Mouse (Mus musculus) gastrocnemius, postnatal 36 days (tissue): ENCODE data around the gene Ubr4. TPM values are rescaled to one million over a fixed set of nuclear protein-coding genes. Genes with fewer than 3 reads are reported as not detected.
A peak's percentile ranks its signal among the peaks of the same experiment; 100 is the strongest.

ENCODE experiments used
- DNase-seq, 2 experiments: peaks; one replicate each; pipeline ENCODE4 v3.0.0; 2022
- intact Hi-C: fragments of 180-260 bp; cut with DNase I; formaldehyde crosslinking; loops from one replicate; pipeline ENCODE4 v1.15.1; 2025
- total RNA-seq, 2 experiments: library from RNA; stranded (reverse); gene quantifications; 2 replicates each; pipeline ENCODE4 v1.2.3; 2021

Ubr4 gene
- total RNA-seq, 2 experiments from 2014 or later: 91.3 to 94.0 TPM

DNA sequence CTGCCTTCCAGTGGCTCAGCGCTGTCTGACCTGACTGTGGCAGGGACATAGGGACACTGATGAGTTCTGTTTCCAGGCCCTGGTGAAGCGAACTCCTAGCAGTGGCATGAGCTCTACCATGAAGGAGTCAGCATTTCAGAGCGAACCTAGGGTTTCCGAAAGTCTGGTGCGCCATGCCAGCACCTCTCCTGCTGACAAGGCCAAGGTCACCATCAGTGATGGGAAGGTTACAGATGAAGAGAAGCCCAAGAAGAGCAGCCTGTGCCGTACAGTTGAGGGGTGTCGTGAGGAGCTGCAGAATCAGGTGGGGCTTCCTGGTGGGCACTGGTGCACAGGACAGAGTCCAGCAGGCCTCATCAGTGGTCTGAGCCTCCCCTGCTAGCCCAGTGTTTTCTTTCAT, 69.2 kb downstream of the Ubr4 start:
- no peak for DNase-seq
- intact Hi-C loops: no loop called here

DNA sequence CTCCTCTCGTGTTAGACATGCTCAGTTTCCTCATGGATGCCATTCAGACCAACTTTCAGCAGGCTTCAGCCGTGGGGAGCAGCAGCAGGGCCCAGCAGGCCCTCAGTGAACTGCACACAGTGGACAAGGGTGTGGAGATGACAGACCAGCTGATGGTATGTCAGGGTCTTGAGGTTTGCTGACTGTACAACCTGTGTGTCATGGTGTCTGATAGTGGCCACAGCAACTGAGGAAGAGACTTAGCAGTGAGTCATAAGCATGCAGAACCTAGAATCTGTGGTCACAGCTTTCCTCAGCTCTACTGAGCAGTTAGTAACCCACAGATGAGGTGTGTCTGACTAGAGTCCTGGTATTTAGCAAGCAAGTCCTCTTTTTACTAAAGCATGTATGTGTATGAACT, 70.0 kb downstream of the Ubr4 start:
- no peak for DNase-seq
- intact Hi-C loops: no loop called here

DNA sequence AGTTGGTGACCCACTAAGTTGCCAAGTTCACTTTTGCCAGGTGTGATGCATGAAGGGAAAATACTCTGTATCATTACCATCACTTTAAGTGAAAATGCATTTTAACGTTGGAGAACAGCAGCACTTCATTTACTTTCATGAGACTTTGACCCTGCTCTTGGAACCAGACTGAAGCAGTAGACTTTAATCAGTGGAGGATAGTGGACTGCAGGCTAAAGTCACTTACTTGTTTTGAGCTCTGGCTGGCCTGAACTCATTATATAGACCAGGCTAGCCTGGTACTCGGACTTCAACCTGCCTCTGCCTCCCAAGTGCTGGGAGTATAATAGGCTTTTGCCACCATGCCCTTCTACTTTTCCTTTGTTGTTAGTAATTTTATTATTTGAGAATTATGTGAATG, 70.9 kb downstream of the Ubr4 start:
- intact Hi-C loops: no loop called here
- no peak for DNase-seq

DNA sequence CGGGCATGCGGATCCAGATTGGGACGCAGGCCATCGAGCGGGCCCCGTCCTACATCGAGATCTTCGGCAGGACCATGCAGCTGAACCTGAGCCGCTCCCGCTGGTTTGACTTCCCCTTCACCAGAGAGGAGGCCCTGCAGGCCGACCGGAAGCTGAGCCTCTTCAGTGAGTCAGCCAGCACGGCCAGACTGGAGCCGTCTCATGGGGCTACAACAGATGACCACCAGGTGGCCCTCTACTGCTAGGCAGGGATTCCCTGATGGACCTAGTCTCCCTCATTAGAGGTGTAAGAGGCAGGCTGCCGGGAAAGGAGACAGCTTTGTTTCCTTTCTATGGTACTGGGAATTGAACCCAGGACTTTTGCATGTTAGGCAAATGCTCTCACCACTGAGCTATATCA, 77.8 kb downstream of the Ubr4 start:
- intact Hi-C loops: no loop called here

DNA sequence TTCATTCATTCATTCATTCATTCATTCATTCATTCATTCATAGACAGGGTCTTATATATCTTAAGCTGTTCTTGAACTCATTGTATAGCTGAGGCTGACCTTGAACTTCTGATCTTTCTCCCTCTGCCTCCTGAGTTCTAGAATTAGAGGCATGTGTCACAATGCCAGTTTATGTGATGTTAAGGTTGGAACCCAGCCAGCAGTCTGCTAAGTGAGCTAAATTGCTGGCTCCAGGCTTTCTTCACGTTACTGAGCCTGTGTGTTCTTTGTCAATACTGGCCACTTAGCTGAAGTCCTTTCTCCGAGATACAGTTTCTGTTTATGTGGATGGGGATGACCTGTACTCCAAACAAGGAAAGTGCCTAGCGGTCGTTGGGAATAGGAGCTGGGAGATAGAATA, 78.5 kb downstream of the Ubr4 start:
- DNase-seq: no peak
- intact Hi-C loops: no loop called here

More for the DNA sequence above, 77.8 kb downstream of the Ubr4 start:
- peak; percentile 34 to 46 for DNase-seq

DNA sequence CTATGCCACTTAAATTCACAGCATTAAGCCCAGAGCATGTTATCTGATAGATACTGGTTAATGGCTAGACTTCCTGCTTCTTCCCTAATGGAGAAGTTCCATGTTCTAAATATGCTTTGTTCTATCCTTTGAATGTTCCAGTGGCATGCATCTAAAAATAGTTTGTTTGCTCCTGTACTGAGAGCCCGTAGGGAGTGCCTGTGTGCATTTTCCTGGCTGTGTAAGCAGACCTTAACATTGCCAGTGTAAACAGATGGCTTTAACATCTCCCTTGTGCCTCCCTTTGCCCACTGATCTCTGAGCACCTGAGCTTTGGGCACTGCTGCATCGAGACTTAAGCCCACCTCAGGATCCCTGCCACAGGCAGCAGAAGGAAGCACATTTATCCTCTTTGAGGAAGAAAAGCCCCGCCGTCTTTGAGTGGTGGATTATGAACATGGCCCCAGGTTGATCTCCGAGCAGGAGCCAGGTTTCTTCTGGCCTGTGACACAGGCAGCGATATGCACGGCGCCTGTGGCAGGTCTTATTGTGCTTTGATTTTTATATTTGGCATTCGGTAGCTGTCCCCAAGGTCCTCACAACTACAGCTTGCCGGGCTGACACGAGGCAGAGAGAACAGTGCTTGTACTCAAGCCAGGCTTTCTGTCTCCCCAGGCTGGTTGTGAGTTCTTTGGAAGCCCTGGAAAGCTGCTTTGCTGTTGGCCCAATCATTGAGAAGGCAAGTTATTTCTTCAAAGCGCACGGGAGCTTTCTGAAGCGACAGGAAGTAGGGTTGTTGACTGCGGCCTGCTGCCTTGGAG, 80.8 kb downstream of the Ubr4 start:
- intact Hi-C loops: no loop called here
- DNase-seq: no peak

DNA sequence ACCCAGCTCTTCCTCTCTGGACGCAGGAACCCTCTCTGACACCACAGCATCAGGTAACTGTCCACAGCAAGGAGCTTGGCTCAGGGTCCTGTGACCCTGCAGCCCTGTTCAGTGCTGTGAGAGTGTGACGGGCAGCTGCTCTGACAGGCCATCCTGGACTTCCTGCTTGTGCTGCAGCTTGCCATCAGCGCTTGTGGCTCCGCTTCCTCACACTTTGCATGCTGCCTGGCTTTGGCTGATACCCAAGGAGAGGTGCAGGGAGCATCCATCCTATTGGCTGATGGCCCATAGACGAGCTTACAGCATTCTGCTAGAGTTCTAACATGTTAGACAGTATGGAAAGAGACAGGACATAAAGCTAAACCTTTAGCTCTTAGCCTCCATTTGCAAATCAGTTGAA, 88.8 kb downstream of the Ubr4 start:
- no peak for DNase-seq
- intact Hi-C loops: no loop called here

DNA sequence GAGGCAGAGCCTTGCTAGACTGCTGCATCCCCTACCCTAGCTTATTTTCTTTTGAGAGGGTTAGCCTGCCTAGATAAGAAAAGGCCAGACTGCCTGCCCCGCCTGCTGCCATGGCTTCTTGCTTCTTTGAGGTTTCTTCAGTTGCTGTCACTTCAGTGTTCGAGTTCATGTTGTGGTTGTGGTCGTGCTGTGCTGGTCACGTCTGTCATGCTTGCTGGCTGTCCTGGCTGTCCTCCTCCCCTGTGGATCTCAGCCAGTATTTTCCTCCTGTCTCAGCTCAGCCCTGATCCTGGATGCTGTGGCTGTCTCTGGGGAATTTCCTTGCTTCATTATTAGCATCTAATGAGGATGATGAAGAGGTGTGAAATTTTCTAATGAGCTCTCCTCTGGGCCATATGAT, 89.4 kb downstream of the Ubr4 start:
- intact Hi-C loops: no loop called here
- no peak for DNase-seq

DNA sequence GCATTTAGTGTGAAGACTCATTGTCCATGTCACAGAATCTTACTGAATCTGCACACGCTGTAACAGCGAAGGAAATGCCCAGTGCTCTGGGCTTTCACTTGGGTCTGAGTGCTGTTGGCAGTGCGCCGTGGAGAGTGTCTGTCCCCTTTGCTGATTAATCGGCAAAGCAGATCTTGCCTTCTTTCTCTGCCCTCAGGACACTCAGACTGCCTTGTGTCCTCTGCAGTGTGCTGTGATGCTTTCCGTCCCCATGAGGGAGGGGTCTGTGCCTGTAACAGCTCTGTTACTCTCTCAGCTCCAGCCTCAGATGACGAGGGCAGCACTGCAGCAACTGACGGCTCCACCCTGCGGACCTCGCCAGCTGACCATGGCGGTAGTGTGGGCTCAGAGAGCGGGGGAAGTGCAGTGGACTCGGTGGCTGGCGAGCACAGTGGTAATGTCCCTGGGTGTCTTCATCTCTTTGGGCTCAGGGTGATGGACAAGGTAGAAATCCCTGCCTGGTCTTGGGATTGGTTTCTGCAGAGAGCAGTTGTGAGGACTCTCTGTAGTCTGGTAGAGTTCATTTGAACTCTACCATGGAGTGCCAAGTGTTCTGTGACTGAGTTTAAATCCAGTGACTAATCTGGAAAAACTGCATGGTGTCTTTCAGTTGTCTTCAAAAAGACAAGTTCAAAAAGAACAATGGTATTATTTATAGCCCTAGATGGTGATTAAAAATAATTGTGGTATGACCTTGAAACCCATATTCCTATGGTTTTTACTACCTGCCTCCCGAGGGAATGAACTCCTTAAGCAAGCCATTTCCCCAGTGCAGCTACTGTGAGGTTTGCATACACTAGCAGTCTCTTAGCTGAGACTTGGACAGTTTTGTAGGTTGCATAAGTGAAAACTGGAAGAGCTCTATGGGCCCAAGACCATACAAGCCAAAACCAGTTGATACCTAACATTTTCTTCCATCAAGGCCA, 90.3 kb downstream of the Ubr4 start:
- intact Hi-C loops: no loop called here
- no peak for DNase-seq

DNA sequence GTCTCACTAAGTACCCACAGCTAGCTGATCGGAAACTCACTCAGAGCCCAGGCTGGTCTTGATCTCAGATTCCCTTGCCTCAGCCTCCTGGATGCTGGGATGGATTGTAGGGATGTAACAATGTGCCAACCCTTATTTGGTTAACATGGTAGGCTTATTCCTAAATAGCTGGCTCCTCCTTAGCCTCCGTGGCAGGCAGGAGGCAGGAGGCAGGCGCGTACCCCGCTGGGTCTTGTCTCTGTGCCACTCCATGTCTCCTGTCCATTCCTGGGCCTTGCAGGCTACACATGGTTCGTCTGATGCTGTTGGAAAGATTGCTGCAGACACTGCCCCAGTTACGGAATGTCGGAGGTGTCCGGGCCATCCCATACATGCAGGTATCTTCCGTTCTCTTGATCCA, 91.9 kb downstream of the Ubr4 start:
- intact Hi-C loops: no loop called here
- DNase-seq: no peak

DNA sequence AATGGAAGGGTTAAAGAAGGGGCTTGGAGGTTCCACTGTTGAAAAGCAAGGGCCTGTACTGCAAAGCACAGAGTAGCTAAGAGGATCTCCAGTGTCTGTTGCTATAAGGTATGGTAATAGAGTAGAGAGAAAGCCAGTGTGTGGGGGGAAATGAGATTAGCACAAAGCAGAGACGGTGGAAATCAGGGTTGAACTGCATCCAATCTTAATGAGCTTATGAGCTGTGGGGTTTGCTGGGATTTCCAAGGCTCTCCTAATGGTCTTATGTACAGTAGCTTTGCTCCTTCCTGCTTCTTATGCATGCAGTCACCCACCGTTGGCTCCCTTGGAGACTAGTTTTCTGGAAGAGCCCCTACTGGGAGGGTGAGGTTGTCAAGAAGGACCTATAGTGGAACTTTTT, 93.8 kb downstream of the Ubr4 start:
- intact Hi-C loops: no loop called here
- no peak for DNase-seq

DNA sequence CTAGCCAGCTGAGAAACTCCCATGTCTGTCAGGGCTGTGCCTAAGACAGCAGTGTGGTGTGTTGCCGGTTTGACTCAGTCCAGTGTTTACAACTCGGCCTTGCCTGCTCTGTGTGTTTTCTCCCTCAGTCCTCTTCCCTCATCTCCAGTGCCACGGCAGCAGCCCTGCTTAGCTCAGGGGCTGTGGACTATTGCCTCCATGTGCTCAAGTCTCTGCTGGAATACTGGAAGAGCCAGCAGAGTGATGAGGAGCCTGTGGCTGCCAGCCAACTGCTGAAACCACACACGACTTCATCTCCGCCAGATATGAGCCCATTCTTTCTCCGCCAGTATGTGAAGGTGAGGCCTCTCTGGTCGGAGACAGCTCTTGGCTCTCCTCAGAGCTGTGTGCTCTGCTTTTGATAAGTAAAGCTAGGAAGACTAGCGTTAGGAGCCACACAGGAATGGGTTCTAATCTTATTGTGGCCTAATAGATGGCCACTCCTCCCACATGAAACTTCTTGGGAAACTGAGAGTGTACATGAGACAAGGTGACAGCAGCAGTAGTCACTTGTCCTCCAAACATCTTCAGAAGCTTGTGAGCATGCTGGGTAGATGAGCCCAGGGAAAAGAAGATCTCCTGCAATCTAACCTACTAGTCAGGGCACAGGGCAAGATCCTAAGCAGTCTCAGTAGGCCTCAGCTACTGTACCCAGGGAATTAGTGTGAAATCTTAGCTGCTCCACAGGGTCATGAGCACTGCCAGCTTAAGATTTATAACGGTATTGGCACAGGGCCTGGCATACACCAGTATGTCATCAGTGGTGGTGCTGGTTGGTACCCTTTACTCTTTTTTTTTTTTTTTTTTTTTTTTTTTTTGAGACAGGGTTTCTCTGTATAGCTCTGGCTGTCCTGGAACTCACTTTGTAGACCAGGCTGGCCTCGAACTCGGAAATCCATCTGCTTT, 94.6 kb downstream of the Ubr4 start:
- intact Hi-C loops: no loop called here
- no peak for DNase-seq

DNA sequence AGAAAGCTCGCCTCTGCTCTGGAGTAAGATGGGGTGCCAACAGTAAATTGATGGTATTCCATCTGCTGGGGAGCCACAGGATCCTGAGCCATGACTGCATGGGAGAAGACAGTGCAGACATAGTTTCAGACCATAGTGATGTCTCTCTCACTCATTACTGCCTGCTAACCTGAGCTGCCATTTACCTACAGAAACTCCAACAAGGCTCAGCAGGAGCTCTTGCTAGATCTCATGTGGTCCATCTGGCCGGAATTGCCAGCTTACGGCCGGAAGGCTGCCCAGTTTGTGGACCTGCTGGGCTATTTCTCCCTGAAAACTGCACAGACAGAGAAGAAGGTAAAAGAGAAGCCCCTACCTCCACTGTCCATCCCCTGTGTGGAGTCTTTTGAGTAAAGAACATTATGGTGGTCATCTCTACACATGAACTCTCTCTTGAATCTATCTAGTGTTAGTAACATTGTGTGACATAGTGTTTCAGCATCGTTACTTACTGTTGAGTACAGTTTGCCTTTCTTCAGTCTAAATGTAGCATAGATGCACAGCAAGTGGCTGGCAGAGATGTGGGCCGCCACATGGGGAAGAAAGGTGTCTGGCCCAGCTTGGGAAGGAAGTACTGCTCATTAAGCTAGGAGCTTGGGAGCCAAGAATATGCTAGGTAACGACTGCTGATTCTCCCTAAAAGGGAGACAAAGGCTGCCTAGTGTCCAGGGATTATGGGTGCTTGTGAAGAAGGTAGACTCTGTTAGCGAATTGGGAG, 100.7 kb downstream of the Ubr4 start:
- DNase-seq: no peak
- intact Hi-C loops: no loop called here

DNA sequence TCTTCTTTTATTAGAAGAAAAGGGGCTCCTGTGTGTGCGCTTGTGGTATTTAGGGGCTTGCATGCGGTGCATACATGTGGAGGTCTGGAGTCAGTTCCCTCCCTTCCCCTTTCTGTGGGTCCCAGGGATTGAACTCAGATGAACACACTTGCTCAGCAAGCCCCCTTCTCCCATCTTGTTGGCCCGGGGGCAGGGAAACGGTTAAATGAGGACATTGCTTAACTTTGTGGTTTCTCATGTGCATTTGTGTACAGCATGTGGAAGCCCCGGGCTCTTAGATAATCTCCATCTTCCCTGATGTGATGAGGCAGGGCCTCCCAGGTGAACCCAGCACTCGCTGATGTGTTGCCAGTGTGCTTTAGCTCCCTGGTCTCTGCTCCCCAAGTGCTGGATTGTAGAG, 101.9 kb downstream of the Ubr4 start:
- intact Hi-C loops: no loop called here
- no peak for DNase-seq

DNA sequence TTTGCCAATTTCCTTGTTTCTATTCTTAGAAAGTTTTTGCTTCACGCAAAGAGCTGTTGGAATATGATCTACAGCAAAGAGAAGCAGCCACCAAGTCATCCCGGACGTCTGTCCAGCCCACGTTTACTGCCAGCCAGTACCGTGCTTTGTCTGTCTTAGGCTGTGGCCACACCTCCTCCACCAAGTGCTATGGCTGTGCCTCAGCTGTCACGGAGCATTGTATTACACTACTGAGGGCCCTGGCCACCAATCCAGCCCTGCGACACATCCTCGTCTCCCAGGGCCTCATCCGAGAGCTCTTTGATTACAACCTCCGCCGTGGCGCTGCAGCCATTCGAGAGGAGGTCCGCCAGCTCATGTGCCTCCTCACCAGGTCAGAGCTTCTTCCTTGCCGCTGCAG, 107.6 kb downstream of the Ubr4 start:
- intact Hi-C loops: no loop called here
- no peak for DNase-seq

DNA sequence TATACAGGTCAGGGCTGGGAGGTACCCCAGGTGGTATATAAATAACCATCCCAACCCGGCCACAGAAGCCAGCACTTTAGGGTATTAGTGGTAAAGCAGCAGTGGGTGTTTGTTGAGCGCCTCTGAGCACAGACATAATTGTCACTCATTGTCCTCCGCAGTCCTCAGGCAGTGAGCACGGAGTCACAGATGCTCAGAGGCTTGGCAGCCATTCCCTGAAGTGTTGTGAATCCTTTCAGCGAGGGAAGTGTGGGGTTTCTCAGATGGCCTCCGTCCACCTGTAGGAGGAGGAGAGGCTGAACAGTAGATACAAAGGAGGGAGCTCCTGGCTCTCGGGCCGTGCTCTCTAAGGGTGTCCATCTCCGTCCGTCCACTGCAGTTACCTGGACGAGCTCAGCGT, 111.8 kb downstream of the Ubr4 start:
- no peak for DNase-seq
- intact Hi-C loops: no loop called here

DNA sequence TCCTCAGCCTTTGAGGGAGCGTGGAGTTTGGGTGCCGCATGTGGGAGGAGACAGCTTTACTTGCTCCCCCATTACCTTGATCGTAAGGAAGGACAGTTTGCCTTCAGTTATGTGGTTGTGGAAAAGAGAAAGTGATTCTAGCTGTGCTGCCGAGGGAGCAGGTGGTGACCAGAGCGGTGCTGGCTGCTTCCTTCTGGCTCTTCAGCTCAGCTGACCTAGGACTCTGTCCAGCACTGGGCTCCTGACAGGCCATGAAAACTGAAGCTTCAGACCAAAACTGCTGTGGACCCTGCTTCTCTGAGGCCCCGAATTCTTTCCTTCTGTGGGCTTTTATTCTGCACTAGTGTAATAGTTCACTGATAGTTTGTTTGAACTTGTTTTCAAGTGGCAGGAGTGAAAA, 114.1 kb downstream of the Ubr4 start:
- intact Hi-C loops: no loop called here

DNA sequence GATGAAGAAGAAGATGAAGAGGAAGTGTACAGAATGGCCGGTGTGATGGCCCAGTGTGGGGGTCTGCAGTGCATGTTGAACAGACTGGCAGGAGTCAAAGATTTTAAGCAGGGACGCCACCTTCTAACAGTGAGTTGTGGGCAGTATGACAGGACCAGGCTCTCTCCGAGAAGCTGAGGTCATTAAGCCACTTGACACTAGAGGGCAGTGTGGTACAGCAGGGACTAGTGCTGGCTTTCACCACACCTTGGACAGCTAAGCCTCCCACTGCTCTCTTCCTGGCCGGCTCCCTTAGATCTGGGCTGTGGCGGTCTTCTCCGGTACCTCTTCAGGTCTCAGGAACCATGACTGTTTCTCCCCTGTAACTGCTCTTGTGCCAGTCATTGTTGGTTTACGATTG, 117.8 kb downstream of the Ubr4 start:
- peak; percentile 63 to 73 for DNase-seq
- intact Hi-C loops: loop anchor here (2.0 kb wide), 2 partner anchors 105 to 141 kb away; no protein-coding TSS in a partner anchor

More for the DNA sequence above, 114.1 kb downstream of the Ubr4 start:
- DNase-seq: no peak

DNA sequence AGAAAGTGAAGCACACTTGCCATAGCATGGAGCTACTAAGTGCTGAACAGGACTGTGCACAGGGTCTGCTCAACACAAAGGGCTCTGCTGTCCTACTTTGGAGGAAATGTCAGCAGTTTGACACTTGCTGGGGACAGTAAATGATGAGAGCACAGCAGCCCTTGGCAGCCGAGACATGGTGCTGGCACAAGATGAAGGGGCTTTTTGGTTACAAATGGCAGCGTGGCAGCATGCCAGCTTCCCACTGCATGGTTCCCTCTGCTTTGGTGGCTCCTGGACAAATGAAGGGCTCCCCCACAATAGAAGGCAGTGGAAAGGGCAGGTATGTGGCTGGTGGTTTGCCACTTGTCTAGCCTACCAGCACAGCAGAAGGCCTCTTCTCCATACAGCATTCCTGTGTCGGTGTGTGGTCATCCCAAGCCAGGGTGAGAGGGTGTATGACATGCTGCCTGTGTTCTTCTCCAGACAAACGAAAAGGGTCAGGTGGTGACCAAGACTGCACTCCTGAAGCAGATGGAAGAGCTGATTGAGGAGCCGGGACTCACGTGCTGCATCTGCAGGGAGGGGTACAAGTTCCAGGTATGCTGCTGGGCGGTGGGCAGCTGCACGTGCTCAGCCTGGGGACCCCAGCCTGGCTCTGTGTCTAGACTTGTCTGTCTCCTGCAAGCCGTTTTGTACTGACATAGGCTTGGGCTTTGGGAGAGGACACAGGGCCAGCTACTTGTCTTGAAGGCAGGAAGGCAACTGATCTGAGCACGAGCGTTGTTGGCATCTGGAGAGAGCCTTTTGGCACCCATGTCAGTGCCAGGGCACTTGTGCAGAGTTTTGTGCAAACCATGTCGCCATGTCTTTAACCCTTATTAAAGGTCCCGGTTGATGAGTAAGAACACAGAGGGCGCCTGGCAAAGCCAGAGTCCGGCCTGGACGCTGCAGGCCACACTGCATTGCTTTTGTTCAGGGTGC, 124.5 kb downstream of the Ubr4 start:
- no peak for DNase-seq
- intact Hi-C loops: no loop called here
